Mouse (Mus musculus) urinary bladder, postnatal 10 days (tissue): ENCODE measurements around the gene Abhd4.

Source experiments
- DNase-seq: peaks from one replicate; pipeline ENCODE4 v3.0.0; 2022; ENCODE audit warnings: low spot score

Gene Abhd4

DNA sequence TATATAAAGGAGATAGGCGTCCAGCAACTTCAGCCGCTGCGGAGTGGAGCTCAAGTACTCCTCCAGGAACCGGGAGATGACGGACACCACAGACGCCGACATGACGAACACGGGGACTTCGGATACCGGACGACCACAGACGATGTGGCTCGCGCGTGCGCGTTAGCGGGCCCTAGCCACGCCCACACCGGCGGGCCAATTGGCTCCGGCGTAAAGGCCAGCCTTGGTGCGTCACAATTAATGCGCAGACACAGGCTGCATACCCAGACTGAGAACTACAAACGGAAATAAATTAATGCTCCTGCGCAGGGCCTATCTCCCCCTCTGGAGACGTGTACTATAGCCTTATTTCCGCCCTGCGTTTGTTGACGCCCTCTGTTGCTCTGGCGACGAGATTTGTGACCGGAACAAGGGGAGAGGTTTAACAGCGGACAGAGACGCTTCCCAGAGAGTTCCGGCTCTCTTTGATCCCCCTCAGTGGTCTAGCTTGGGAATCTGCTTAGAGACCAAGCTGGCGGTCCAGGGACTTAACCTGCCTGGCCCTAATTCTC lies at the start of gene Abhd4, which contains the start of gene Dad1:
Gene Abhd4, plus strand, starts transcription at position 448 of the 551 bp plus-strand sequence.
Gene Dad1, minus strand, starts transcription at position 364 of the 551 bp plus-strand sequence.
- DNase-seq: peak; percentile 91

DNA sequence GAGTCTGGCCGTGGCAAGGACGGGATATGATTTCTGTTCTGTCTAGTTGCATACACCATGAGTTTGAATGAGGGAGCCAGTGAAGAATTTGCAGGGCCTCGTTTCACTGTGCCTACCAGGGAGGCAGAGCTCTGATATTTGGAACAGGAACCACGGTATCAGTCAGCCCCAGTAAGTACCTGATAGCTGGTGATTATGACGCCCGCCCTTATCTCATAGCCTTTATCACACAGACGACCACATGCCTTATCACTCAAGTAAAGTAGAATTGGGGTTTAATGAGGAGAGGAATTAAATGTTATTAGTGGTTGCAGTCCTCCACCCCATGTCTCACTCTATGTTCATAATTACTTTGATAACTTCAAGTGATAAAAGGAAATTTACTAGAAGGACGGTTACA lies 49.7 kb upstream of the Abhd4 start:
- DNase-seq: no peak

GRCm38 (mm10) chr14:54204786-54205185 lies 49.2 kb upstream of the Abhd4 start:
- no peak for DNase-seq

DNA sequence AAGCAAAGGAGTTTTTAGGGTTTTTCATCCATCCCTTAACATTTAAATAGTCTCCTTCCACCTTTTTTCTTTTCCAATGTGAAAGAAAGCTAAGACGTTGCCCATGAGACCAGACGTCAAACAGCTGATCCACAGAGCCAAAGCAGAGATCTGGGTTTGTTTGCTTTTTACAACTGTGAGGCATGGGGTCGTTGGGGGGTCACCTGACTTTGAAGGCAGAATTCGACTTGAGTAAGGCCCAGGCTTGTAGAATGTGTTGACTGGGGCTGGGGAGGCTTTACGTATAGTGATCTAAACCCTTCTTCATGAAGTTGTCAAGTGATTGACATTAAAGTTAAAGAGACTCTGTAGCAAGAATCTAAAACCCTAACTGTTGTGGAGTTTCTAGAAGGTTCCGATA lies 48.1 kb upstream of the Abhd4 start:
- DNase-seq: no peak

DNA sequence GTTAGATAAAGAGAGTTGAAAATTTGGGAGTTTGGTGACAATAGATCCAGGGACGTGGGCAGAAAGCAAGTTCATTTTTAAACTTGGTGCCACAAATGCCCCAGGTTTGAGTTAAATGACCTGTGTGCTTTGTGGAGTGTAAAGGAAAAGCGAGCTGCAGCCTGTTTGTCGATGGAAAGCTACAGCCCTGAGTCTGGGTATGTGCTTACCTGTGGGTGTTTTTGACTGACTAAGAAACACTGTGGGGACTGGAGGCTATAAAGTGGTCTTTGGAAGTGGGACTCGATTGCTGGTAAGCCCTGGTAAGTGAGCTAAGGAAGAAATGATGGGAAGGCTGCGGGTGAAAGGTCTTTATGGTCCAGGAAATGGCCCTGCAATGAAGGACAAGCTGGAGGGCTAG lies 47.7 kb upstream of the Abhd4 start:
- DNase-seq: no peak

- DNase-seq: no peak
Observed at GRCm38 (mm10) chr14:54206750-54207550, 47.0 kb upstream of the Abhd4 start.

DNA sequence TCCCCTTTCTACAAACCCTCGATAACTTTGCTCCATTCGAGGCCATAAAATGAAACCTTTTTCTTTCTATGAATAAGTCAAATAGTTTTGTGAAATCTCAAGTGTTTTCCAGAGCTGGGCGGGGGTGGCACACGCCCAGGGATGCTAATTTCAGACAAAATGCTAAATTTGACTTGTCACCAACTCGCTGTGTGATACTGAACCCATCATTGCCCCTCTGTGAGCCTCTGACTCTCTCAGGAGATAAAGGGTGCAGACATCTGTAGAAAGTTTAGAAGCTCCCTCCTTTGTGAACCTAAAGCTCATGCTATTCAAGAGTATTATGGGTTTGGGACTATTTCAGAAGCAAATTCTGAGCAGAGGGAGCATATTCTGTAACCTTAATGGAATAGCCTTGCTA lies 46.1 kb upstream of the Abhd4 start:
- DNase-seq: no peak

- no peak for DNase-seq
Observed at GRCm38 (mm10) chr14:54208741-54209140, 45.2 kb upstream of the Abhd4 start.

DNA sequence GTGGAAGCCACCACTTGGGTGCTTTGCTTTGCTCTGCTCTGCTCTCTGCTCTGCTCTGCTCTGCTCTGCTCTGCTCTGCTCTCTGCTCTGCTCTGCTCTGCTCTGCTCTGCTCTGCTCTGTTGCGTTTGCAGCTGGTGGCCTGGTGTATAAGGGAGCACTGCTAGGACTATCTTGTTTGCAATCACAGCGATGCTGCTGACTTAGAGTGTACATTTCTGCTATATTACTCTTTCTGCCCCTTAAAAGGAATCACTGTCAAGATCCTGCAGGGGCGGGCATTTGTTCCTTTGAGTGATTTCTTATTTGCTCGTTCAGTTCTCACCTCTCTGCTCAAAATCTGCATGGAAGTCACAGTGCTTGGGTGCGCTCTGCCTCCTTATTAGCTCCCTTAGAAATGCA lies 44.1 kb upstream of the Abhd4 start:
- DNase-seq: no peak

DNA sequence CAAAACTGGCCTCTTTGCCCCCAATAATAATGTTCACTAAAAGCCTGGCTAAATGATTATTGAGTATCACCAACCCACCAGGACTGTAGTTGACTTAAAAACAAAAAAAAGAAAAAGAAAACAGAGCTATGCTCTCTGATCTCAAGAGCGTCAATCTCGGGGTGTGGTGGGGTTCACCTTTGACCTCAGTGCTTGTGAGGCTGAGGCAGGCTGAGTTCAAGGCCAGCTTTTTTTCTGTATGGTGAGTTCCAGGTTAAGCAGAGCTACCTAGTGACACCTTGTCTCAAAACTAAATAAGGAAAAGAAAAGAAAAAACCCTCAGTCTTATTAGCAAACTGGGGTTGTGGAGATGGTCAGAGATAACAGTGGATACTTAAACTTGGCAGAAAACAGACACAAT lies 43.6 kb upstream of the Abhd4 start:
- DNase-seq: no peak

- no peak for DNase-seq
Observed at GRCm38 (mm10) chr14:54211199-54211598, 42.8 kb upstream of the Abhd4 start.

- no peak for DNase-seq
Observed at GRCm38 (mm10) chr14:54211755-54212154, 42.2 kb upstream of the Abhd4 start.

- DNase-seq: no peak
Observed at GRCm38 (mm10) chr14:54213734-54214133, 40.3 kb upstream of the Abhd4 start.

DNA sequence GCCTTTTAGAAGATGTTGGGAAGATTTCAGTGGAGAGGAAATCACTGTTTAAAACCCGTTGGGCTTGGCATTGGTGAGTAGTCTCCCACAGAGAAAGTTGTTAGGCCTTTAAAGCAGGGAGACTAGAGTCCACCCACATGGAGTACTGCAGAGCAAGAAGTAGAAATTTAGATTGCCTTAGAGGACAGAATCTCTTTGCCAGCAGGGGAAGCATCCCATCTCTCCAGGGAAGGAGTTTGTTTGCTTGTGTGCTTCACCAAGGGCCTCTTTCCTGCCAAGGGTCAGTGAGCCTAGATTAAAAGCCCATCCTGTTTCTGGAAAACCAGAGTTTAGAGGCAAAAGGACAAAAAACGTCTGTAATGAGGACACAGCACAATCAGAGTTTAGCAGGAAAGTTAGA lies 39.5 kb upstream of the Abhd4 start:
- DNase-seq: no peak

DNA sequence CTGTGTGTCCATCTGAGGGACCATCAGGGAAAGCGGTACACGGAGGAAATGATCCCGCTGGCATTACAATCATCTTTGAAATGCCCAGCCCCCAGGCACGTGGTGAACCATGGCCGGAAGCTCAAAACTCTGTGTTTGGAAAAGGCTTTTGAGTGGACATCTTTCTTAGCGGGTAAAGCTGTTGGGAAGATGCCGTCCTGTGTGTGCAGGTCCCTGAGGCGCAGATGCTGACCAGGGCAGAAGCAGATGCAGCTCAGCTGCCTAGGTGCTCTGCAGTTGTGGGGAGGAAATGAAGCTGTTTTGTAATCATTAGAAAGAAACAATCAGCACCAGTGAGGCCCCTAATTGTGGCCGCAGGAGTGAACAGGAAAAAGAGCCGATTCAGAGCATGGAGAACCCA lies 39.1 kb upstream of the Abhd4 start:
- DNase-seq: no peak

DNA sequence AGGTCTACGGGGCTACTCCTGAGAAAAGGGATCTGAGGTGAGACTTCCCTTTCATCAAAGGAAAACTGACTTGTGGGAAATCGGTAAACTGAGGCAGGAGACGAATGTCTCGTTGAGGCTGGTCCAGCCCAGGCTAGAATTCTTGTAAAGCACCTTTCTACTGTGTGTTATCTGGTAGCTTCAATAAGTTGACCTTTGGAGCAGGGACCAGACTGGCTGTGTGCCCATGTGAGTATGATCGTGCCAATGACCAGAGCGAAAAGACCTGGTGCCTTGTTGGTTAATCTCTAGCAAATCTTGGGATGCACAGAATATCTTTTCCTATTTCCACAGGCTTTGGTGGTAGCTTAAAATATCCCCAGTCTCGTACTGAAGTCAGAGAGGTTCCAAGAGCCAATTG lies 37.9 kb upstream of the Abhd4 start:
- DNase-seq: no peak

DNA sequence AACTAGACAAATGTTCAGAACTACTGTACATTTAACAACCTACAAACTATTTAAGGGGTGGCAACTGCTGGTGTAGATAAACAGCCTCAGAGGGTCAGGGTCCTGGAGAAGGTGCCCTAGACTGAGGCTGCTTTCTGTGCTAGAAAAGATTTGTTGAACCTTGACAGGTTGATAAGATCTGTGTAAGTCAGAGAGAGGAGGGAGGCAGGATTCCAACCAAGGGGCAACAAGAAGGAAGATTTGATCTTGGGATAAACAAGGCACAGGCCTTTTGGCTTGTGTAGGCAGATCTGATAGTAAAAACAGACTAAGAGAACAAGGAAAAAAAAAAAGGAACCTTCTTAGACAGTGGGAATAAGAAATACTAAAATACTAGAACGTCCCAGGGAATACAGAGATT lies 35.8 kb upstream of the Abhd4 start:
- DNase-seq: no peak

- DNase-seq: no peak
Observed at GRCm38 (mm10) chr14:54218721-54219120, 35.3 kb upstream of the Abhd4 start.

GRCm38 (mm10) chr14:54219256-54219655 lies 34.7 kb upstream of the Abhd4 start:
- no peak for DNase-seq

DNA sequence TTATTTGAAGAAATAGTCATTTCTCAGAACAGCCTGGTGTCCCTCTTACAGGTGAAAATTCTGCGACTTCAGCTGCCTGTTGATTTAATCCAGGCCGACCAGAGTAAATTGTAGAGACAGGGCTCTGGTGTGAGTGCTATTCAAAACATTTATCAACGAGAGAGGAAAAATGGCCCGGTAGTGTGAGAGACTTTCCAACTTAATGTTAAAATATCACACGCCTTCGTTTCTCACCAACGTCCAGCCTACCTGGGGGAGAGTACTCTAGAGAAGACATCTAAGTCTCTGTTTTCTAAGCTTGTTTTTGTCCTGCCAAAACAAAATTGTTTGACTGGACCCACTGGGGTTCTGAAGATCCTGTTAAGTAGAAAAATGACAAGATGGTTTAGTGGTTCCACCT lies 34.1 kb upstream of the Abhd4 start:
- no peak for DNase-seq

- DNase-seq: no peak
Observed at GRCm38 (mm10) chr14:54220726-54221494, 33.1 kb upstream of the Abhd4 start.

- DNase-seq: no peak
Observed at GRCm38 (mm10) chr14:54221641-54222040, 32.3 kb upstream of the Abhd4 start.

- DNase-seq: no peak
Observed at GRCm38 (mm10) chr14:54222289-54222727, 31.7 kb upstream of the Abhd4 start.
